Mouse (Mus musculus) granulocyte monocyte progenitor cell, adult 5-6 weeks (primary cell): ENCODE measurements at regions not wholly inside any gene's neighbourhood (a gene's known extent, or its start where the extent isn't known, plus 50 kb on each side); places are given as distances from the start of the nearest gene placed in this dataset.

Source experiments
- ATAC-seq: replicated peaks from 2 replicates; pipeline ENCODE4 v1.8.0; 2016; ENCODE audit warnings: mild to moderate bottlenecking, moderate TSS enrichment, inconsistent platforms; ENCODE audit not compliant: poor library complexity, severe bottlenecking

DNA sequence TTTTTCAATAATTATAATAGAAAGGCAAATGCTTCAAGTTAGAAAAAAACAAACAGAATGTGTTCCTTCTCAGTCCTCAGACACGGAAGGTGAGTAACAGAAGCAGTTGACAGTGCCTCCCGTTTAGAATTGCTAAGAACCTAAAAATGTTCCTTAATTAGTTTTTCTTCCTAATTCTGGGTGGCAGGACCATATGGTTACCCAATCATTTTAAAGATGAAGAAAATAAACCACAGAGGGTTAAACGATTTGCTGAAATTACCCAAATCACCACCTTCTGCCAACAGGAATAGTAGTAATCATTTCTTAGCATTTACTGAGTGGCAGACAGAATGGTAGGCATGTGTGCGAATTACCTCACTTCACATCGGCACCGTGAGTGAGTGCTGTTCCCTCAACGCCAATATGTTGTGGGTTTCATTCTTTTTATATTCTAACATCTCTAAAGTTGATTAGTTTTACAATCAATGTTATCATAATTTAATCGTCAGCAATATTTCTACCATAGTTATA lies 119.7 kb upstream of the Gm6657 start:
- ATAC-seq = no peak

DNA sequence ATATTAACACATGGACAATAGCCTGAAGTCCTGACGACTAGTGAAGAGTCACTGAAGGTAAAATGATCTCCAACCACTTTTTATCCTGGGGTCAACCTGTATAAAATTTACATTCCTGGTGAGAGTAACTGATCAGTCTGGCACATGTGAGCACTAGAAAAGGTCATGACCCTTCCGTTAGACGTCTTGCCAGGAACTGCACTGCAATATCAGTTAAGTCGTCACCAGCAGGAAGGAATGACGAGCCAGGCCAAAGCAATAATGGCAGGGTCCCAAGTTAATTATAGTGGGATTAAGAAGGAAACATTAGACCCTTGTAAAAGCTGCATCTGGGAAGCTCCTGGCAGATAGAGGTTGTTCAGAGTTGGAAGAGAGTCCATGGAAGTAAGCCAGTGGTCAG lies 116.8 kb upstream of the Gm6657 start:
- ATAC-seq = no peak

DNA sequence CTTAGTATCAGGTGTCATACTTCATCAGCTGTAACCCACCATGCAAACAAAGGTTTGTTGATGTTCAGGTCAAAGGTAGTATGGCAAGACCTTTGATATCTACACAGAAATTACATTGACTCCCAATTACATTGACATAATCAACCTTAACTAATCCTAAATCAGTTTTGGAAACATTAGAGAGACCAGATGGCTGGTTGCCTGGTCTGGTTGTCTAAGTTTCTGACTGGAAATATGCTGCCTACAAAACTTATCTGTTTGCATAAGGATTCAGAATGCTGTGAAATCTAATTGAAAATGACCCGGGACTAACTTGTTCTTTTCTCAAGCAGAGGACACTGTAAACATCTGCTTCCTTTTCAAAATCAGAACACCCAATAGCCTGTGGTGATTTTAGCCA lies 111.9 kb upstream of the Gm6657 start:
- no peak for ATAC-seq

- no peak for ATAC-seq
These were observed 108.0 kb upstream of the Gm6657 start for GRCm38 (mm10) chr12:78086016-78086415.

DNA sequence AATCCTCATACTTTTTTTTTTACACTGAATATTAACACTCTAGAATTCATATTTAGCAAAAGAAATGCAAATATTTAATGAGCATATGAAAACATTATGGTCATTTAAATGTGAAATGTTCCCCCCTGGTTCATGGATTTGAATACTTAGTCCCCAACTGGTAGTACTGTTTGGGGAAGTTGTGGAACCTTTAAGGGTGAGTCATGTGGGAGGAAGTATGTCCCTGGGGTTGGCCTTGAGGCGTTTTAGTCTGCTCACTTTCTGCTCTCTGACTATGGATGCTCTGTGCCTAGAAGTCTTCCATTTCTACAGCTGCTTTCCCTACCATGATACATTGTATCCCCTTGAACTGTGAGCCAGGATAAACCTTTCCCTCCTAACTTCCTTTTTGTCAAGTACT lies 106.1 kb upstream of the Gm6657 start:
- ATAC-seq = peak; percentile 90

- no peak for ATAC-seq
These were observed 99.6 kb upstream of the Gm6657 start for GRCm38 (mm10) chr12:78094471-78094870.

- no peak for ATAC-seq
These were observed 98.7 kb upstream of the Gm6657 start for GRCm38 (mm10) chr12:78095352-78095751.

DNA sequence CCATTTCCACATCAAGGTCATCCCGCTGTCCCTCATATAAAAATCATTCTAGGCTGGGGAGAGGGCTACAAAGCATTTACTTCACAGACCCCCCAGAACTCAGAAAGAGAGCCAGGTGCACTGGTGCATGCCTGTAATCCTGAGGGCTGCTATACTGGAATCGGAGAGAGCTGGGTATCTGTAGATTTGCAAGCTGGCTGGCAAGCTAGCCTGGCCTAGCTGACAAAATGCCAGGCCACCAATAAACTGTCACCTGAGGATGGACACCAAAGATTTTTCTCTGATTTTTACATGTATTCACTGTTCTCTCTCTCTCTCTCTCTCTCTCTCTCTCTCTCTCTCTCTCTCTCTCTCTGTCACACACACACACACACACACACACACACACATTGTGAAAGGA lies 98.1 kb upstream of the Gm6657 start:
- no peak for ATAC-seq

DNA sequence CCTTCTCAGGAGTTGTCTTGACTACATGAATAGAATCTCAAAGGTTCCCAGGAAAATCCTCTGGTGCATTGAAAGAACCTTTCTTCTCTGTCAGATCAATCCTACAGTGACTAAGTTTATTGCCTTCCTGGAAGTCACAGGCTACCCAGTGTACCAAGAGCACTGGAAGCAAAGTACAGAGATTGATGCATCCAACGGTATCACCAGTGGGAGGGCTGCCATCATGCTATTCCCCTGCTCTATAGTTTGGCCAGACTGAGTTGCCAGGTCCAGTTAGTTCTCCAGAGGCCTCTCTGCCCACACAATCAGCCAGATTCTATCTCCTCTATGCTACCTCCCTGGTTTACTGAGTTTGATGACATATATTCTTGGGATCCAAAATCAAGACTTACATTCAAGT lies 96.9 kb upstream of the Gm6657 start:
- ATAC-seq = no peak

DNA sequence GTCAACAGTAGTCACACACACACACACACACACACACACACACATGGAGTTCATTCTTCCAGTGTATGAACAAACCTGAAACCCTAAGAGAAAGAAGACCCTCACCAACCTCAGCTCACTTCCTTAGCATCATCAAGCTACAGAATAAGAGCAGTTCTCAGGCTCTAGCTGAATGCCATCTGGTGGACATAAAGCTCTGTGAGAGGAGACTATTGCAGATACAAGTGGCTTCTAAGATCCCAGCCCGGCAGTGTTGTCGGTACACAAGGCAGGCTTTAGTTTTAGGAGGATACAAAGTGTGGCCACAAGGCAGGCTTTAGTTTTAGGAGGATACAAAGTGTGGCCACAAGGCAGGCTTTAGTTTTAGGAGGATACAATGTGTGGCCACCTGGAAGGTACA lies 96.3 kb upstream of the Gm6657 start:
- no peak for ATAC-seq

- ATAC-seq = peak; percentile 66
These were observed 95.3 kb upstream of the Gm6657 start for GRCm38 (mm10) chr12:78098765-78099194.

DNA sequence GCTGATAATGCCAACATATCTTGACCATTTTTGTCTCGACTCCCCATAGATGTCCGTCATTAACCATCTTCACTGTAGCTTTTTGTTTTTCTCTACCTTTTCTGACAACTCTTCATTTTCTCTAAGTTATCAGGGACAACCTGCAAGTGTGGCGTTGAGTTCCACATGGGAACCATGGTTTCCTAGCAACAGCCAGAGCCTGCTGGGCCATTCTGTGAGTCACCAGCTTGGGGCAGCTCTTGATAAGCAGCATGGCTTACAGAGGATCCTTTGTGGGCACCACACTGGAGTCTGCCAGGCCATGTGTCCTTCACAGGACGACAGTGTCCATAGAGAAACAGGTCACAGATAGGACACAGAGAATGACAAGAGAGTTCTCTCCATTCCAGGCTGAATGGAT lies 94.3 kb upstream of the Gm6657 start:
- no peak for ATAC-seq

GRCm38 (mm10) chr12:78100756-78101155 lies 93.3 kb upstream of the Gm6657 start:
- no peak for ATAC-seq

GRCm38 (mm10) chr12:78109931-78110330 lies 84.1 kb upstream of the Gm6657 start:
- no peak for ATAC-seq

- no peak for ATAC-seq
These were observed 75.9 kb upstream of the Gm6657 start for GRCm38 (mm10) chr12:78118131-78118530.

DNA sequence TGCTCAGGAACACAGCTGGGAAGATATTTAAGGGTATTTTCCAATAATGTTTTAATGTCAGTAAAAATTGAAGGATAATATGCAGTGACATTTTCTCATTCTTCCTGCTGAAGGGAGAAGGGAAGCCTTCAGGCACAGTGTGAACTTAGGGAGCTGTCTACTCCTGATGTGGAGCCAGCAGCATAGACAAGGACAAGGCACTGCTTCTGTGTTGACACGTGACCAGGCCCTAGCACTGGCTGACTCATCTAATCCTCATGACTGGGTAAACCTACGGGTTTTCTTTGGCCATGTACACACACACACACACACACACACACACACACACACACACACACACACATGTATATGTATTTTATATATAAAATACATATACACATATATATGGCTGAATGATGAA lies 74.8 kb upstream of the Gm6657 start:
- no peak for ATAC-seq

- no peak for ATAC-seq
These were observed 74.2 kb upstream of the Gm6657 start for GRCm38 (mm10) chr12:78119855-78120254.

DNA sequence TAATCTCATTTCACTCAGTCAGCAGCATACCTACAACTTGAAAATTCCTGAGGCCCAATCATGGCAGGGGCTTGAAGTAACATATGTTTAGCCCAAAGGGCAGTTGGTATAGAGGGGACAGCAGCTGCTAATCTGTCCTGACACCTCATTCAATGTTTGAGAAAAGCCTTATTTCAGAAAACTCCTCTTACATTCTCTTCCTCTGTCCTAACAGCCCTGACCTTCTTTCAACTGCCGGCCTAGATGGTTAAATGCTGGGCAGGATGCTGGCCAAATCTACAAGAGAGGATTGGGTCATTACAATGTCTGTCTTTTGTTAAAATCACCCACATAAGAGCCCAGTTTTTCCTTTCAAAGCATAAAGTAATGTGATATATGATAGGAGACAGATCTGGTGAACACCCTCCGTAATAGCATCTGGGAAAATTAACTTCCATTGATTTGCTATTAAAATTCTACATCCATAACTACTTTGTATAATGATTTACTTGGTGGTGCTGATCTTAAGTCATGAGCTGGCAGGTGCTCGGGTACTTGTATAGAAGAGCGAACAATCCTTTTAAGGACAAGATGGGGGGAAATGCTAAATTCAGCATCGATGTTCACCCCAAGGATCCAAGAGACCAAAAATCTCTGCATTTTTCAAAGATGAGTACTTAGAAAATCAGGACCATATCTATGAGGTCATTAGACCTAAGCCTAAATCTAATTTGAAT lies 64.8 kb upstream of the Gm6657 start:
- ATAC-seq = no peak

DNA sequence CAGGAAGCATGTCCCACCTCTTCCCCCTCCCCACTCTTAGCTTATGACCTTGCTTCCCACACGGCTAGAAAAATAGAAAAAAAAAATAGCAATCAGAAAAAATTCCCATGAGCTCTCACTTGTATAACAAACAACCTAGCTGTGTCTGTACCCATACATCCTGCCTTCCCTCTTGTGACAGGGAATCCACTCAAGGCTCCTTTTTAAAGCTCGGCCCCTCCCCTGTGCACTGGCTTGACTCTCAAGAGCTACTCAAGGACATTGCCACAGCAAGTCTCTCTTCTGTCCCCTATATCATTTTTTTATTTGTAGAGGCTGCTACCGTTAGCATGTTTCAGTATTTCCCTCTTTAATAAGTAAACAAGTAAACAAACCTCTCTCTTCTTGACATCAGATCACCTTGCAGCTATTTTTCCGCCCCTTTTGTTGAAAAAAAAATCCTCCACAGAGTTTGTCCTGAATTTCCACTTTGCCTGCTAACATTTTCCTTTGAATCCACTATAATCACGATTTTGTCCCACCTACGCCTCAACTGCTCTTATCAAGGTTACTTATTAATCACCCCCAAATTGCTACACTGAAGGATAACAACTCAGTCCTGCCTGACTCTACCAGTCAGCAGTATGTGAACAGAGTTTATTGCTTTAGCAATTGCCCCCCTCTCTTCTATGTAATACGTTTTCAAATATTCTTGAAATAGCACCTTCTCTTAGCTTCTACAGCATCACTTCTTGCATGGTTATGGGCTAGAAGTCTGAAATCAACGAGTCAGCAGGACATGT lies 61.8 kb upstream of the Gm6657 start:
- ATAC-seq = no peak

- ATAC-seq = no peak
These were observed 60.7 kb upstream of the Gm6657 start for GRCm38 (mm10) chr12:78133341-78133740.

DNA sequence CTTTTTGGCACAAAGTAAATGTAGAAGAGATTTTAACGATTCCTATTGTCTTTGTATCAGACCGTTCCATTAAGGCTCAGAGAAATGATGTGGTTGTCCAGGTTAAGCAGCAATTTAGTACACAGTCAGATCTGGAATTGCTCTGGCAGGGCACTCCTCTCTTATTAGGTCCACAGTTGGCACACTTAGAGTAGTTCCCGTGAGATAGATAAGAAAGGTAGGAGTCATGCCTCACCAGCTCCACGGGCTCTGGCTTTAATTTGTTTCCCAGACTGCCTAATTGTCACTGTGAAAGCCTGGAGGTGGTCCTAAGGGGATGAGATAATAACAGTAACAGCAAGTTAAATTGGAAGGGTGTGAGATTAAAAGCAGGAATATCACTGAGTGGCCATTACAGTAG lies 60.1 kb upstream of the Gm6657 start:
- ATAC-seq = no peak

GRCm38 (mm10) chr12:78137196-78137595 lies 56.8 kb upstream of the Gm6657 start:
- no peak for ATAC-seq
